Mouse (Mus musculus) left cerebral cortex, adult 2 months (tissue): ENCODE measurements around the gene Cadm2. TPM values are rescaled to one million over a fixed set of nuclear protein-coding genes. Genes with fewer than 3 reads are reported as not detected.

Experiments used
- DNase-seq, 2 experiments: peaks; one replicate each; pipeline ENCODE4 v3.0.0; 2021 to 2022; ENCODE audit warnings: low spot score in 2 of 2, mixed read lengths in 1 of 2; ENCODE audit errors: extremely low spot score in 1 of 2
- H3K27ac ChIP-seq: fragments of 200-600 bp; 2 replicates; pipeline ENCODE4 v1.8.1; 2022
- H3K4me3 ChIP-seq: fragments of 200-600 bp; 2 replicates; pipeline ENCODE4 v1.8.1; 2022
- CTCF ChIP-seq: fragments of 200-600 bp; IDR thresholded peaks from 2 replicates; pipeline ENCODE4 v1.8.1; 2022; ENCODE audit warnings: antibody characterized with exemption, mild to moderate bottlenecking, moderate library complexity
- intact Hi-C: fragments of 180-260 bp; cut with DNase I; formaldehyde crosslinking; loops from one replicate; pipeline ENCODE4 v1.15.1; 2025
- total RNA-seq, 2 experiments: library from RNA; stranded (reverse); gene quantifications; 2 replicates each; pipeline ENCODE4 v1.2.3; 2021

The Cadm2 gene
- total RNA-seq, 2 experiments from 2014 or later, result 230 to 245 TPM

DNA sequence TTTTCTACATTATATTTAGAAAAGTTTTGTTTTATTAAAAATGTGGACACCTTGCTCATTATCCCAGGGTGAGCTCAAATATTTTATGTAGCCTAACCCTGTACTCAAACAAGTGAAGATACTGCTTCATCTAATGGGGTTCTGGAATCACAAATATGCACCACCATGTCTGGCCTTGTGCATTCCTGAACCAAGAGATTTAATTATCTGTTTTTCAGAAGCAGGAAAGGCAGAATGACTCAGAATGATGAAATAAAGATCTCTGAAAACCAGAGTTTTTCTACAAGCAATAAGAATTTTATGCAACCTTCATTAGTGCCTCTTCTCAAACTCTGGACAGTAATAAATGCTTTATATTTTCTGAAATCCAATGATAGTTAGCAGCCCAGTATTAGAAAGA is 993.2 kb downstream of the Cadm2 start:
- no peak overlapping the region for H3K4me3 ChIP-seq
- DNase-seq, result no peak
- no peak overlapping the region for H3K27ac ChIP-seq
- intact Hi-C loops, result no loop called here
- no peak for TF ChIP-seq CTCF

DNA sequence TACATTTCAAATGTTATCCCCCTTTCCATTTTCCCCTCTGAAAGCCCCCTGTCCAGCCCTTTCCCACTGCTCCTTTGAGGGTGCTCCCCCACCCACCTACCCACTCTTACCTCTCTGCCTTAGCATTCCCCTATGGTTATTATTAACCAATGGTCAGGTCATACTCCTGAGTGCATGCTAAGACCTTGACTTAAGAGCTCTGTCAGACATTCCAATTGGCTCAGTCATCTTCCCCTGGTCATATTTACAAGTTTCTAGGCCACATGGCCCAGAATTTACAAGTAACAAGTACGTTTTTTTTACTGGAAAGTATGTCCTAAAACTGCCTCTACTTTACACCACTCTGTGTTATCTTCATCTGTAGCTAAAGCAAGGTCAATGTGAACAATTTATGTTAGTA is 998.3 kb downstream of the Cadm2 start:
- Histone ChIP-seq H3K4me3 (no peak overlapping the region), H3K27ac (no peak overlapping the region)
- DNase-seq, result no peak
- TF ChIP-seq CTCF, result no peak
- intact Hi-C loops, result no loop called here

- Histone ChIP-seq H3K4me3 (no peak overlapping the region), H3K27ac (no peak overlapping the region)
- DNase-seq, result no peak
- TF ChIP-seq CTCF, result no peak
- intact Hi-C loops, result no loop called here
These were observed 1008.1 kb downstream of the Cadm2 start for GRCm38 (mm10) chr16:66612624-66613023.
